Mouse (Mus musculus) small intestine, adult 2 months (tissue): Measurements from ENCODE around the gene Anapc2.

ENCODE experiments used
- CTCF ChIP-seq: fragments of 200-500 bp; IDR thresholded peaks from 2 replicates; pipeline ENCODE4 v1.5.1; 2012; ENCODE audit warnings: low read depth, mild to moderate bottlenecking, control low read depth, inconsistent platforms, low read length, moderate library complexity, mixed read lengths; ENCODE audit not compliant: insufficient replicate concordance, insufficient read length; ENCODE audit errors: extremely low read depth
- POLR2A ChIP-seq: fragments of 200-500 bp; IDR thresholded peaks from 2 replicates; pipeline ENCODE4 v1.6.1; 2012; ENCODE audit warnings: low read depth, mild to moderate bottlenecking, control low read depth, inconsistent platforms, low read length, moderate library complexity

- TF ChIP-seq CTCF (no peak), POLR2A (peak; percentile 35; the same call in 1 of the 2 replicates)
Observed at GRCm38 (mm10) chr2:25240723-25241437, 31.4 kb upstream of the Anapc2 start.
